Mouse (Mus musculus): ENCODE results near the gene Lrrc8d. TPM values are rescaled to one million over a fixed set of nuclear protein-coding genes. Genes with fewer than 3 reads are reported as not detected.

Lrrc8d gene
- total and polyA plus RNA-seq, 3 experiments = 7.0 to 26.1 (median 16.6) TPM

DNA sequence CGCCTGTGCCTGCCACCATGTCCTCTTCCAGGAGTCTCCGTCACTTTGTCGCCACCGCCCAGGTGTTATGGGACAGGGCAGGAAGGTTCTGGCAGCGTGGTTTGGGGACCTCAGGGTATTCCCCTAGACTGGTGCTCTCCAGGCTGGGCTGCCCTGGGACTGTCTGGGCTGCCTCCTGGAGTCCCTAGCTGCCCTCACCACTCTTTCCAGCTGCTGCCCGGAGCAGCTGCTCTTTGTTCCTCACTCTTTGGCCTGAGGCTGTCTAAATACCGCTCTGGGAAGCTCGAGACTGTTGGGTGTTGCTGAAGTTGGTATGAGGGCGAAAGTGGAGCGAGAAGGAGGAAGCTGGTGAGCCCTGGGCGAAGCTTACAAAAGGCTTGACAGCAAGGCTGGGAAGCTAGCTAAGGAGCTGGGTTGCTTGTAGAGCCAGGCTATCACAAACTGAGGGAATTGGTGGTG is 32.7 kb downstream of the Lrrc8d start:
- H3K4me1 ChIP-seq (ENCODE audit: control insufficient read depth in 1 of 2, insufficient read depth in 2 of 2) = peaks cover 16 to 53% of the 10 kb centered on the region in 2 experiments; a peak in 3 of 4 replicates
- DNase-seq (ENCODE audit: extremely low read depth) = peak; percentile 52
- in situ Hi-C loops (cut with MboI; ENCODE audit: low pct_ligation_motif_present, low pct_unique_long_range_greater_than_20kb, low sequenced_read_pairs) = loop anchor here (5.0 kb wide), 1 partner anchor 35 kb away; the partner anchor contains the start of gene Lrrc8d
- H3K4me3 ChIP-seq (replicated peaks in 1 of 3; ENCODE audit: low read depth in 2 of 3, low read length in 2 of 3, poor library complexity in 1 of 3) = peak overlapping the region; percentile 51 to 57 (median 55)
- dilution Hi-C loops (cut with MboI; ENCODE audit: extremely low pct_ligation_motif_present, extremely low pct_unique_long_range_greater_than_20kb, low sequenced_read_pairs) = no loop called here
- H3K79me2 ChIP-seq (replicated peaks; ENCODE audit: control insufficient read depth, extremely low read depth, insufficient read depth, poor library complexity, severe bottlenecking) = peaks cover 47% of the 10 kb centered on the region
- peak overlapping the region; percentile 73 for H3K4me2 ChIP-seq (ENCODE audit: insufficient read depth, low read depth, poor library complexity, severe bottlenecking)
- peak overlapping the region; percentile 73 for H3K27ac ChIP-seq (ENCODE audit: insufficient read depth, low read depth)
- peak overlapping the region; percentile 41; the same call in 1 of the 2 replicates for H3K9ac ChIP-seq (ENCODE audit: insufficient read depth, low read depth)
- TF ChIP-seq MYC (IDR thresholded peaks at IDR 0.05; ENCODE audit: low read depth, low read length) = 0 out of 2 replicates have a peak, but pooled peaks have one; percentile 4
- TF ChIP-seq MEF2A (IDR thresholded peaks at IDR 0.05; ENCODE audit: borderline replicate concordance, low read depth, low read length) = no peak
- 0 out of 2 replicates have a peak, but pooled peaks have one; percentile 9 for TF ChIP-seq MAZ (IDR thresholded peaks at IDR 0.05; ENCODE audit: low read depth, low read length)
- no peak for TF ChIP-seq BHLHE40 (IDR thresholded peaks at IDR 0.05; ENCODE audit: low read depth, low read length)
- no peak for TF ChIP-seq IRF4 (IDR thresholded peaks at IDR 0.05; ENCODE audit: low read depth, low read length)
- TF ChIP-seq MAX (IDR thresholded peaks at IDR 0.05; ENCODE audit: low read length) = 0 out of 2 replicates have a peak, but pooled peaks have one; percentile 1
- TF ChIP-seq ETS1 (conservative IDR thresholded peaks at IDR 0.05; ENCODE audit: low read depth, low read length) = 0 out of 2 replicates have a peak, but pooled peaks have one; percentile 7
- no peak for TF ChIP-seq USF1 (IDR thresholded peaks at IDR 0.05; ENCODE audit: low read depth, low read length)
- no peaks in the 10 kb centered on the region for H3K9me3 ChIP-seq (replicated peaks; ENCODE audit: low read length)
- H3K36me3 ChIP-seq (replicated peaks in 1 of 2; ENCODE audit: control insufficient read depth in 1 of 2, insufficient read depth in 1 of 2, low read length in 1 of 2) = peaks cover 27 to 51% of the 10 kb centered on the region in 2 experiments
- no peaks in the 10 kb centered on the region for H3K27me3 ChIP-seq (replicated peaks)

- peak overlapping the region in 2 of 3 experiments; percentile 51 to 55 for H3K4me3 ChIP-seq (replicated peaks in 1 of 3; ENCODE audit: low read depth in 2 of 3, low read length in 2 of 3, poor library complexity in 1 of 3)
- H3K9ac ChIP-seq (ENCODE audit: insufficient read depth, low read depth) = no peak overlapping the region; the same call in 1 of the 2 replicates
- in situ Hi-C loops (cut with MboI; ENCODE audit: low pct_ligation_motif_present, low pct_unique_long_range_greater_than_20kb, low sequenced_read_pairs) (loop anchor here (5.0 kb wide), 1 partner anchor 36 kb away; the partner anchor contains the start of gene Lrrc8d), dilution Hi-C loops (cut with MboI; ENCODE audit: extremely low pct_ligation_motif_present, extremely low pct_unique_long_range_greater_than_20kb, low sequenced_read_pairs) (no loop called here)
- H3K4me2 ChIP-seq (ENCODE audit: insufficient read depth, low read depth, poor library complexity, severe bottlenecking) = peak overlapping the region; percentile 73; the same call in 1 of the 2 replicates
- DNase-seq (ENCODE audit: extremely low read depth) = no peak
- no peaks in the 10 kb centered on the region for H3K9me3 ChIP-seq (replicated peaks; ENCODE audit: low read length)
- H3K27me3 ChIP-seq (replicated peaks) = no peaks in the 10 kb centered on the region
- H3K36me3 ChIP-seq (replicated peaks in 1 of 2; ENCODE audit: control insufficient read depth in 1 of 2, insufficient read depth in 1 of 2, low read length in 1 of 2) = peaks cover 32 to 59% of the 10 kb centered on the region in 2 experiments
- no peak overlapping the region for H3K27ac ChIP-seq (ENCODE audit: insufficient read depth, low read depth)
- peaks cover 54% of the 10 kb centered on the region for H3K79me2 ChIP-seq (replicated peaks; ENCODE audit: control insufficient read depth, extremely low read depth, insufficient read depth, poor library complexity, severe bottlenecking)
- TF ChIP-seq UBTF (IDR thresholded peaks at IDR 0.05; ENCODE audit: low read depth, low read length) = no peak
- TF ChIP-seq ZKSCAN1 (IDR thresholded peaks at IDR 0.05; ENCODE audit: borderline replicate concordance, low read depth, low read length) = no peak
- no peak for TF ChIP-seq POLR2AphosphoS2 (IDR thresholded peaks at IDR 0.05; ENCODE audit: low read depth, low read length)
- no peak for TF ChIP-seq HCFC1 (IDR thresholded peaks at IDR 0.05; ENCODE audit: low read depth, low read length)
- no peak for TF ChIP-seq ZC3H11A (IDR thresholded peaks at IDR 0.05; ENCODE audit: low read depth, low read length)
- no peak for TF ChIP-seq PAX5 (IDR thresholded peaks at IDR 0.05; ENCODE audit: low read length)
- no peak for TF ChIP-seq POLR2A (IDR thresholded peaks at IDR 0.05; ENCODE audit: low read depth, low read length)
- H3K4me1 ChIP-seq (ENCODE audit: control insufficient read depth in 1 of 2, insufficient read depth in 2 of 2) = peaks cover 16 to 57% of the 10 kb centered on the region in 2 experiments; a peak in 3 of 4 replicates
Measured at GRCm38 (mm10) chr5:105733226-105733625, 33.5 kb downstream of the Lrrc8d start.

All from CH12.LX (cell line).